Mouse (Mus musculus) neural tube, embryonic 11.5 days (tissue): Measurements from ENCODE around the gene 1700001C19Rik. TPM values are rescaled to one million over a fixed set of nuclear protein-coding genes. Genes with fewer than 3 reads are reported as not detected.

Experiments
- ATAC-seq: fragments of 200-750 bp; cut with Nextera tagmentation; 2 replicates; pipeline ENCODE4 v1.8.0; 2017; ENCODE audit warnings: moderate number of reproducible peaks, mild to moderate bottlenecking, moderate TSS enrichment, moderate library complexity; ENCODE audit not compliant: insufficient read depth, low FRiP score, low TSS enrichment
- DNase-seq: peaks from one replicate; pipeline ENCODE4 v3.0.0-alpha.2; 2015; ENCODE audit warnings: low spot score
- H3K27ac ChIP-seq: fragments of 300-500 bp; sonication (generic); 2 replicates; pipeline ENCODE4 v1.5.1; 2014; ENCODE audit warnings: low read depth, mild to moderate bottlenecking, low read length
- H3K27me3 ChIP-seq: fragments of 300-500 bp; sonication (generic); 2 replicates; pipeline ENCODE4 v1.6.1; 2014; ENCODE audit warnings: mild to moderate bottlenecking, low read length, mixed read lengths; ENCODE audit not compliant: control insufficient read depth, insufficient read depth
- H3K36me3 ChIP-seq: fragments of 300-500 bp; sonication (generic); 2 replicates; pipeline ENCODE4 v1.6.1; 2014; ENCODE audit warnings: mild to moderate bottlenecking, low read length, moderate library complexity, mixed read lengths; ENCODE audit not compliant: control insufficient read depth, insufficient read depth
- H3K4me1 ChIP-seq: fragments of 300-500 bp; sonication (generic); 2 replicates; pipeline ENCODE4 v1.6.1; 2014; ENCODE audit warnings: low read length, mixed read lengths; ENCODE audit not compliant: control insufficient read depth, insufficient read depth
- H3K4me2 ChIP-seq: fragments of 300-500 bp; sonication (generic); 2 replicates; pipeline ENCODE4 v1.6.1; 2014; ENCODE audit warnings: low read depth, mild to moderate bottlenecking, moderate library complexity
- H3K4me3 ChIP-seq: fragments of 300-500 bp; sonication (generic); 2 replicates; pipeline ENCODE4 v1.5.1; 2014; ENCODE audit warnings: low read depth, low read length
- H3K9ac ChIP-seq: fragments of 300-500 bp; sonication (generic); 2 replicates; pipeline ENCODE4 v1.6.1; 2014; ENCODE audit warnings: mild to moderate bottlenecking, low read length
- H3K9me3 ChIP-seq: fragments of 300-500 bp; sonication (generic); 2 replicates; pipeline ENCODE4 v1.6.1; 2016; ENCODE audit warnings: low read length; ENCODE audit not compliant: control insufficient read depth
- WGBS: fragments of 180-500 bp; shearing (Covaris S2); extraction: QIAGEN DNeasy Blood & Tissue Kit; methylation state at CpG from one replicate; pipeline ENCODE4 v1.1.7; 2014; 5-methylcytosine and 5-hydroxymethylcytosine counted together
- polyA plus RNA-seq: library from polyadenylated mRNA; unstranded; fragments of >200 nt; fragmentation: Nextera tagmentation; extraction: Ambion mirVana; gene quantifications from 2 replicates; pipeline ENCODE4 v1.2.1, GENCODE M21; 2014

1700001C19Rik gene
- polyA plus RNA-seq, 1 experiment from 2014 or later: 0.37 TPM

DNA sequence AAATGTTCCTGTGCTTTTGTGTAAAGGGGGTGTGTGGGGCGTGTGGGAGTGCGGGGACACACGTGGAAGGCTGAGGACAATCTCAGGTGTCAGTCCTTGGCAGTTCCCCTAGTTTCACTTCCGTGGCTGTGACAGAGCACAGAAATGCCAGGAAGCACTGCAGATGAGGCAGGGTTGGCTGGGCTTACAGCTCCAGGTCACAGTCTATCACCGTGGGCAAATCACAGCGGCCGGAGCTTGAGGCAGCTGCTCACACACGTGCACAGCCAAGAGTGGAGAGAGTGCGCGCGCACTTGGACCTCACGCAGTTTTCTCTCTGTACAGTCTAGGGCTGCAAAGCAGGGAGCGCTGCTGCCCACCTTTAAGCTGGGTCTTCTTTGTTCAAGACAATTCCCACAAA is 21.1 kb upstream of the 1700001C19Rik start:
- Histone ChIP-seq H3K4me3 (no peak overlapping the region), H3K9me3 (no peaks in the 10 kb centered on the region), H3K36me3 (no peaks in the 10 kb centered on the region), H3K27ac (no peak overlapping the region), H3K27me3 (no peaks in the 10 kb centered on the region), H3K4me1 (no peaks in the 10 kb centered on the region), H3K9ac (no peak overlapping the region), H3K4me2 (no peak overlapping the region)
- no peak for DNase-seq
- no peak for ATAC-seq
- 88% methylated on average over 13 of the region's 13 CpGs for WGBS

DNA sequence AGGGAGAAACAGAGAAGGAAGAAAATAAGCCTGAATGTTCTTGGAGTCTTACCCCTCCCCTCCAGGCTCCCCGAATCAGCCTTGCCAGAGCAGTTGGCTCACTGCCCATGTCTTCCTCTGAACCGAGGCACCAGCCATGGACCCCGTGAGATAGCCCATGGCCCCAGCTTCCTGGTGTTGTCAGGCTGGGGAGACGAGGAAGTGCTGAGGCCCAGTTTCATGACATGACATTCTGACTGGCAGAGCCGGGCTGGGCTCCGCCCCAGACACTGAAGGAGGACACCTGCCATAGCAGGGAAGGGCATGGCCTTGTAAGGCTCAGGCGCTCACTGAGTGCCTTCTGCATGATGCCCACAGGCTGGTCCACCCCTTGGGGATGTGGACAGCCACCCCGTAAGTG is 17.5 kb upstream of the 1700001C19Rik start:
- H3K9me3 ChIP-seq: no peaks in the 10 kb centered on the region
- no peak for DNase-seq
- WGBS: 87% methylated on average over 8 of the region's 8 CpGs

DNA sequence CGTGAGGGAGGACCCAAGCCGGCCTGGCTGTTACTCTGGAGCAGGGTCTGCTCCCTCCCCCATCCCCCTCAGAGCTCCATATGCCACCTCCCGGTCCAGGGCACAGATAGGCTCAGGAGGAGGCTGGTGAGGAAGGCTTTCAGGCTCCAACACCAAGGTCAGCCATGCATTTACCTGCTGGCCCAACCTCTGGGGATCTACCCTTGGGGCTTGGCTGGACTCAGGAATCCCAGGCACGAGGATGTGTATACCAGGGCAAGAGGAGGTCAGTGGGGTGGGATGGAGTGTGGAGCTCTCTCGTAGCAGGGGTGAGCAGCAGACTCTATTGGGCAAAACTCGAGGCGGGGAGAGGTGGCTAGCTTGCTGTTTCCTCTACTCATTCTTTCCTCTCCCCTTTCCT is 15.7 kb upstream of the 1700001C19Rik start:
- no peak for ATAC-seq

More for the DNA sequence above, 17.5 kb upstream of the 1700001C19Rik start:
- H3K4me2 ChIP-seq: no peak overlapping the region
- H3K4me1 ChIP-seq: no peaks in the 10 kb centered on the region
- no peak overlapping the region for H3K4me3 ChIP-seq
- no peaks in the 10 kb centered on the region for H3K36me3 ChIP-seq
- no peak overlapping the region for H3K9ac ChIP-seq
- no peaks in the 10 kb centered on the region for H3K27me3 ChIP-seq
- no peak for ATAC-seq
- no peak overlapping the region for H3K27ac ChIP-seq

DNA sequence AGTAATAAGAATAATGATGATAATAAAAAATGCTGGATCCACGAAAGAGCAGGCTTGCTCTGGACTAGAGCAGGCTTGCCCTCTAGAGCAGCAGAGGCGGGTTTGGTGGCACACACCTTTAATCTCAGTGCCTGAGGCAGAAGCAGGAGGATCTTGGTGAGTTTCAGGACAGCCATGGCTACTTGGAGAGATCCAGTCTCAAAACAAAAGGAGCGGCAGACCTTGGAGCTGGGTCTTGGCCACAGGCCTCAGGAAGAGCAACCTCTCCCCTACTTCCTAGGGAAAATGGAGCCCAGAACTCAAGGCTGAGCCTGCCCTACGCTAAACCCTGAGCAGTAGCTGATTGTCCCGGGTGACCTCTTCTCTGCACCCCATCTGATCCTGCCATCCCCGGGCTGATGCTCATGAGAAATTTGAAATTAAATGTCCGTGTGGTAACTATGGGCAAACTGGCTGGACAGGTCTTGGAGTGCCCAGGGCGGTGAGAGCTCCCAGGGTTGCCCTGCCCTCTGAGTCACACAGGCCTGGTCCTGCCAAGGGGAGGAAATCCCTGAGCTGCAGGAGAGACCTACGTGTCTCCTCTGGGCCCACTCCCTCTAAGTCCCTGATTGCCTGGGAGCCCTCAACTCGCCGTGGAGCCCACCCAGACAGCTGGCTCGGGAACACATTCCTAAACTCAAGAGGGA is 13.8 kb upstream of the 1700001C19Rik start:
- H3K4me1 ChIP-seq: no peaks in the 10 kb centered on the region
- no peak for ATAC-seq

More for the DNA sequence above, 15.7 kb upstream of the 1700001C19Rik start:
- Histone ChIP-seq H3K4me1 (no peaks in the 10 kb centered on the region), H3K27me3 (no peaks in the 10 kb centered on the region), H3K9me3 (no peaks in the 10 kb centered on the region), H3K36me3 (no peaks in the 10 kb centered on the region), H3K4me2 (no peak overlapping the region), H3K9ac (no peak overlapping the region), H3K27ac (no peak overlapping the region), H3K4me3 (no peak overlapping the region)
- WGBS: 51% methylated on average over 7 of the region's 7 CpGs
- DNase-seq: no peak

DNA sequence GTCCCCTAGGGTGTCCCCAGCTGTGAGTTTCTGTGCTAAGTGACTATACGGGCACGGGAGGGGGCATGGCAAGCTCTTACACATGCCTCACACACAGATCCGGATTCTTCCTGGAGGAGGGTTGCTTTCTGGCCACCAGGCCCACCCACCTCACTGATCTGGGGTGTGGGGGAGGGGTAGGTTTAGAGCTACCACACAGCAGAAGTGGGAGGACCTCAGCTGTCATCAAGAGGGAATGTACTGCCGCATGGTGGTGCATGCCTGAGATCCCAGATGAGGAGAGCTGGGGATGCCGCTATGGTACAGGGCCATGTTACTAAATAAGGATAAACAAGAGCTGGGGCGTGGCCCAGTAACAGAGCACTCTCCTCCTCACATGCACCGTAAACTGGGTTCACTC is 13.1 kb upstream of the 1700001C19Rik start:
- no peak overlapping the region for H3K9ac ChIP-seq
- H3K4me3 ChIP-seq: no peak overlapping the region
- no peaks in the 10 kb centered on the region for H3K36me3 ChIP-seq
- no peaks in the 10 kb centered on the region for H3K4me1 ChIP-seq
- H3K27me3 ChIP-seq: no peaks in the 10 kb centered on the region
- H3K27ac ChIP-seq: no peak overlapping the region
- 35% methylated on average over 7 of the region's 7 CpGs for WGBS
- peak; percentile 21 for DNase-seq
- no peaks in the 10 kb centered on the region for H3K9me3 ChIP-seq
- H3K4me2 ChIP-seq: no peak overlapping the region
- no peak for ATAC-seq

More for the DNA sequence above, 13.8 kb upstream of the 1700001C19Rik start:
- Histone ChIP-seq H3K9me3 (no peaks in the 10 kb centered on the region), H3K4me3 (no peak overlapping the region), H3K9ac (no peak overlapping the region), H3K36me3 (no peaks in the 10 kb centered on the region), H3K27ac (no peak overlapping the region), H3K4me2 (no peak overlapping the region), H3K27me3 (no peaks in the 10 kb centered on the region)
- 78% methylated on average over 12 of the region's 12 CpGs for WGBS
- no peak for DNase-seq

DNA sequence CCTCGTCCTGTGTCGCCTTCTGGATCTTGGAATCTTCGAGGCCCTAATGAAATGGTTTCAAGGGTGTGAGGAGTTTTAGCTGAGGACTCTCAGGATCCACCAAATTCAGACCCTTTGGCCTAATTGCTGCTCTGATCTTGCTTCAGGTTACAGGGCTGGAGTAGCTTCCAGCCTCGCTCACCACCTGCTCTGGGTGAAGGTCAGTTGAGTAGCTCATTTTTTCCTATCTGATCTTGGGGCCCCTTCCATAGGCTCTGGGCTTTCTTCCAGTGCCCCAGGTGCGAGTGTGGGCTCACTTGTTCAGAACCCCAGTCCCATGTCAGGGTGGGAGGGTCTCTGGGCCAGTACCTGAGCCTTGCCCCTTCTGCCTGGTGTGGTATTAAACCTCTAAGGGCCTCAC is 12.3 kb upstream of the 1700001C19Rik start:
- no peak for DNase-seq
- H3K9me3 ChIP-seq: no peaks in the 10 kb centered on the region
- no peaks in the 10 kb centered on the region for H3K36me3 ChIP-seq
- H3K9ac ChIP-seq: no peak overlapping the region
- H3K27me3 ChIP-seq: no peaks in the 10 kb centered on the region
- no peak overlapping the region for H3K4me3 ChIP-seq
- 72% methylated on average over 5 of the region's 5 CpGs for WGBS
- H3K4me2 ChIP-seq: no peak overlapping the region
- no peaks in the 10 kb centered on the region for H3K4me1 ChIP-seq
- ATAC-seq: no peak
- H3K27ac ChIP-seq: no peak overlapping the region

DNA sequence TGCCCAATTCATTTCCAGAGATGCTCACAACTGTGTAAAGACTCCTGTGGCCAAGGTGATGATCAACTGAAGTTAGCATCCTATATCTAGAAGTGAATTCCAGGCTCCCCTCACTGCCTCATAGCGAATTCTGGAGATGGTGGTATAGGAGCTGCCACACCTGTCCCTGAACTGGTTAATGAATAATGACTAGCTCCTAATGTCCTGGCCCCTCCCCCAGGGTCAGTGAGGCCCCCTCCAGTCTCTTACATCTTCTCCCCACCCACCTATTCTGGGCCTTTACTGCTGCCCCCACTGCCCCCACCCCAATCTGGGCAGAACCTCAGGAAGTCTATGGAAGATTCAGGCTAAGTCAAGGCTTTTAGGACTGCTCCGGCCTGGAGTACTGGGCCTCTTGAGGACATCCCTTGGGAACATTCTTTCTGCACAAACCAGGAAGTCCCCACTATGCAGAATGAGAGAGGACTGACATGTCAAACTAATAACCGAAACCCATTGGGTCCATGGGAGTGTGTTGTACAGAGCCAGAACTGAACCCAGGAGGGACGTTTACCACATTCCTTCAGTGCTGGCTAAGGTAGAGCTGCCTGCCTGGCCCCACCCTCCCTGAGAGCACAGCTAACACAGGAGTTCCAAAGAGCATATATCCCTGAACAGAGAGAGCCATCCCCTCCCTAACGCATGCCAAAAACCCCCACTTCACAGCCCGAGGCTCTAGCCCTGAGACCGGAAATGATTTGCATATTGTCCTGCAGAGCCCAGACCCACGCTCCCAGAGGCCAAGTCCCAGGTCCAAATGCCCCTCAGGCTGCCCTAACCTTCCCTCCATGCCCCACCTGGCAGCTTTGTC is 11.6 kb upstream of the 1700001C19Rik start:
- Histone ChIP-seq H3K4me3 (no peak overlapping the region), H3K9ac (no peak overlapping the region), H3K27me3 (no peaks in the 10 kb centered on the region), H3K4me2 (no peak overlapping the region), H3K9me3 (no peaks in the 10 kb centered on the region), H3K36me3 (no peaks in the 10 kb centered on the region), H3K27ac (no peak overlapping the region), H3K4me1 (no peaks in the 10 kb centered on the region)
- ATAC-seq: no peak
- no peak for DNase-seq
- 46% methylated on average over 8 of the region's 8 CpGs for WGBS

DNA sequence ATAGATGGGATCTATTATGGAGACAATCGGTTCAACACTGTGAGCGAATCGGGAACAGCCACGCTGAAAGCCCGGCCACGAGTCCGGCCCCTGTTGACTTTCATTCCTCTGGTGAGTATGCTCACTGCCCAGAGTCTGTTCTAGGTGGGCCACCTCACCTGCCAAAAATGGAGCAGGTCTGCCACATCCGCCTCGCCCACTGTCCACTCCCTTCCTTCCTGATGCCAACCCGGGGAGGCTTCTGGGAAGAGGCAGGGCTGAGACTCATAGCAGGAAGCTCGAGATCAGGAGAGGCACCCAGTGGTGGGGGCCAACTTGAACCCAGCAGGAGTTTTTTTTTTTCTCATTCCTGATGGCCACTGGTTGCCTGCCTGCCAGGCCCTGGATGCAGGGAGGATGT is 9.4 kb upstream of the 1700001C19Rik start:
- Histone ChIP-seq H3K9me3 (no peaks in the 10 kb centered on the region), H3K4me3 (no peak overlapping the region), H3K27me3 (no peaks in the 10 kb centered on the region), H3K27ac (no peak overlapping the region), H3K36me3 (no peaks in the 10 kb centered on the region), H3K9ac (no peak overlapping the region), H3K4me2 (no peak overlapping the region), H3K4me1 (no peaks in the 10 kb centered on the region)
- ATAC-seq: no peak
- no peak for DNase-seq
- 88% methylated on average over 11 of the region's 11 CpGs for WGBS

DNA sequence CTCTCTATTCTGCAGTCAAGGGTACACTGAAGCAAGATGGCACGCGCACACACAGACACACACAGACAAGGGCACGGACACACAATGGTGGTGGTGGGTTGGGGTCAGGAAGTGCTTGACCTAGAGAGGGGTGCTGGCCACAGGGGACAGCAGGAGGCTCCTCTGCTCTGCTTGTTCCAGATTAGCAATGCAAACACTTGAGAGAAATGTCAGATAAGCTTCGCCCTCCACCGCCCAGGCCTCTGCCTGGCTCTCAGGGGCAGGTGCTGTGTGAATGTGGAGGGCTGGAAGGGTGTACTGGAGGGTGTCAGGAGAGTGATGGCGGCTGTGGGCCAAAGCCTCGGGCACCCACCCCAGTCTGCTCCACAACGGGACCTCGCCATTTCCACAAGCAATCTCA is 8.8 kb upstream of the 1700001C19Rik start:
- no peaks in the 10 kb centered on the region for H3K4me1 ChIP-seq
- no peak for ATAC-seq
- 80% methylated on average over 9 of the region's 9 CpGs for WGBS
- H3K4me3 ChIP-seq: no peak overlapping the region
- no peaks in the 10 kb centered on the region for H3K36me3 ChIP-seq
- no peak overlapping the region for H3K9ac ChIP-seq
- no peak overlapping the region for H3K27ac ChIP-seq
- H3K9me3 ChIP-seq: no peaks in the 10 kb centered on the region
- no peak overlapping the region for H3K4me2 ChIP-seq
- no peak for DNase-seq
- H3K27me3 ChIP-seq: no peaks in the 10 kb centered on the region
